12 mouse cellular contexts compared by ENCODE assay signal in the genomic region with DNA sequence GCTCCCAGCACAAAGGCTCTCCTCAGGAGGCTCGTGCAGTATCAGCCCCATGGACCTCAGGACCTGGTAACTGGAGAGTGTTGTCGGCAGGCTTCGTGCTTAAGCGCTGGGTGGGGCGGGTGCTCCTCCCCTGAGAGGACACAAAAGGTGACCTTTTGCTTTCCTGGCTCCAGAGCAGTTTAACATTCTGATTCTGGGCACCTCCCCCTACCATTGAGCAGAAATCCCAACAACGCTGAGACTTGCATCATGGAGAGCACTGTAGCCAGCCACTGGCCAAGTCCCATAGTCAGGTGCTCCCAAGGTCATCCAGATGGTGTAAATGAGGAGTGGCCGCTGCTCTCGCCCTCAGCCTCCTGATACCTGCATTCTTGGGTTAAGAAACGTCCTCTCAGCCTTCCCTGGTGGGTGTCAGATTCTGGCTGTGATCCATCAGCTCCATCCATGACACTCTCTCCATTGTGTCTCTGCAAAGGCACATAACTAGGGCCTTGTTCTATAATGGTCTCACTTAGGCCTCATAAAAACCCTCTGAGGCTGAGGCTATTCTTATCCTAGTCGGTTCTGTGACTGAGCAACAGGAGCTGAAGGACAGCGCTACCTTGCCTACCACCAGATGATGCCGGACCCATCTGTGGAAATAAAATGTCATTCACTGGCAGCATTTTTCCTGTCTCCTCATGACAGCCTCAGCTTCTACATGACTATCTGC. TPM values are rescaled to one million over a fixed set of nuclear protein-coding genes. Genes with fewer than 3 reads are reported as not detected.
DNase-seq lines count a peak whose midpoint lies in the region; ATAC-seq lines count a peak whose summit lies in the region.
"Had no signal": no experiment of that assay in that cellular context is flagged by ENCODE, and none has a peak within 500 bp of the region (broad histone marks: within the 10 kb centered on the region; RNA-seq: fewer than 3 reads in every experiment).

No protein-coding gene starts in this region.

- DNase-seq in kidney, adult 8-10 months = peak; percentile 37 to 66
- peak; percentile 99 for DNase-seq in ZHBTc4 (ENCODE audit: low read depth, low spot score)
- peak; percentile 75 to 85 for DNase-seq in heart, postnatal 10 days
- DNase-seq in skeletal muscle tissue, adult 2 months (ENCODE audit: low read depth, low spot score) = peak; percentile 53
- no peak for DNase-seq in thymus, adult 18-20 months
- no peak for DNase-seq in embryo, embryonic 10.5 days (ENCODE audit: low spot score)
- DNase-seq: right cerebral cortex, postnatal 25 days had no signal

- intact Hi-C loops in heart, postnatal 10 days (cut with DNase I) = no loop called here

- no peaks in the 10 kb centered on the region for H3K36me3 ChIP-seq in kidney, embryonic 15.5 days
- H3K36me3 ChIP-seq in forebrain, embryonic 12.5 days (replicated peaks) = no peaks in the 10 kb centered on the region

- WGBS in kidney, embryonic 15.5 days = 40% methylated on average over 12 of the region's 12 CpGs
- WGBS in forebrain, embryonic 12.5 days = 47% methylated on average over 12 of the region's 12 CpGs

- no peaks in the 10 kb centered on the region for H3K9me3 ChIP-seq in kidney, embryonic 15.5 days (replicated peaks)
- no peaks in the 10 kb centered on the region for H3K9me3 ChIP-seq in forebrain, embryonic 12.5 days
- H3K9me3 ChIP-seq: forebrain, embryonic 13.5 days had no signal

- H3K4me1 ChIP-seq in kidney, embryonic 15.5 days = peaks cover 14% of the 10 kb centered on the region
- peaks cover 9% of the 10 kb centered on the region; the same call in 1 of the 2 replicates for H3K4me1 ChIP-seq in forebrain, embryonic 12.5 days

- H3K4me2 ChIP-seq in kidney, embryonic 15.5 days = no peak overlapping the region
- no peak overlapping the region for H3K4me2 ChIP-seq in forebrain, embryonic 12.5 days
- H3K4me2 ChIP-seq: forebrain, embryonic 13.5 days had no signal

- no peak overlapping the region for H3K4me3 ChIP-seq in kidney, embryonic 15.5 days (replicated peaks)
- H3K4me3 ChIP-seq in forebrain, embryonic 12.5 days (replicated peaks) = no peak overlapping the region
- H3K4me3 ChIP-seq: forebrain, embryonic 13.5 days; left cerebral cortex, adult 2 months had no signal

- no peak for ATAC-seq in kidney, embryonic 15.5 days (replicated peaks; ENCODE audit: low FRiP score)
- ATAC-seq in forebrain, embryonic 12.5 days (ENCODE audit: low FRiP score) = no peak
- ATAC-seq: forebrain, embryonic 13.5 days; hindbrain, embryonic 16.5 days had no signal

- no peak overlapping the region for H3K9ac ChIP-seq in kidney, embryonic 15.5 days
- no peak overlapping the region for H3K9ac ChIP-seq in forebrain, embryonic 12.5 days
- H3K9ac ChIP-seq: forebrain, embryonic 13.5 days had no signal

- no peak overlapping the region for H3K27ac ChIP-seq in kidney, embryonic 15.5 days
- no peak overlapping the region for H3K27ac ChIP-seq in forebrain, embryonic 12.5 days
- H3K27ac ChIP-seq: forebrain, embryonic 13.5 days; left cerebral cortex, adult 2 months had no signal

- no peaks in the 10 kb centered on the region for H3K27me3 ChIP-seq in kidney, embryonic 15.5 days
- no peaks in the 10 kb centered on the region for H3K27me3 ChIP-seq in forebrain, embryonic 12.5 days
- H3K27me3 ChIP-seq: forebrain, embryonic 13.5 days had no signal

RNA-seq across cellular contexts. Expression of gene Idh2, which starts 15.3 kb away (rescaled TPM):
- 633 and 674 TPM in 2 replicates for polyA plus RNA-seq in kidney, embryonic 15.5 days (2015; fragmentation: Nextera tagmentation; extraction: Ambion mirVana)
- total RNA-seq in heart, postnatal 10 days (2021) = 1,000 to 10,000 TPM; 1,610 to 1,731 TPM
- polyA plus RNA-seq in forebrain, embryonic 12.5 days (2016; fragmentation: Nextera tagmentation; extraction: Ambion mirVana) = 359 and 369 TPM in 2 replicates

RNA-seq across cellular contexts. Expression of gene Sema4b, which starts 56.1 kb away (rescaled TPM):
- 17.1 and 21.9 TPM in 2 replicates for polyA plus RNA-seq in kidney, embryonic 15.5 days (2015; fragmentation: Nextera tagmentation; extraction: Ambion mirVana)
- 10 to 100 TPM; 14.7 to 16.6 TPM for total RNA-seq in heart, postnatal 10 days (2021)
- polyA plus RNA-seq in forebrain, embryonic 12.5 days (2016; fragmentation: Nextera tagmentation; extraction: Ambion mirVana) = 16.7 and 19.4 TPM in 2 replicates

Comparison
In these comparisons a context has a peak if more than half of its experiments do, and no peak if none do; other contexts are left out.
1. DNase-seq: peak in kidney, adult 8-10 months (2 of 2), ZHBTc4 (single experiment), heart, postnatal 10 days (2 of 2) and skeletal muscle tissue, adult 2 months (single experiment); none in thymus, adult 18-20 months (0 of 2) and embryo, embryonic 10.5 days (single experiment).